Mouse (Mus musculus) neural tube, embryonic 10.5 days (tissue): ENCODE results near the gene Ppl.

Experiments used
- DNase-seq: peaks from one replicate; pipeline ENCODE4 v3.0.0-alpha.2; 2017; ENCODE audit warnings: low spot score; ENCODE audit errors: extremely low spot score

The Ppl gene

GRCm38 (mm10) chr16:5130196-5130595 is 2.0 kb downstream of the Ppl start:
- DNase-seq = no peak

- DNase-seq = no peak
Measured at GRCm38 (mm10) chr16:5123476-5123875, 8.7 kb downstream of the Ppl start.

- no peak for DNase-seq
Measured at GRCm38 (mm10) chr16:5119845-5120244, 12.4 kb downstream of the Ppl start.

- no peak for DNase-seq
Measured at GRCm38 (mm10) chr16:5119385-5119784, 12.8 kb downstream of the Ppl start.

GRCm38 (mm10) chr16:5113582-5113981 is 18.6 kb downstream of the Ppl start:
- DNase-seq = no peak

GRCm38 (mm10) chr16:5113002-5113550 is 19.1 kb downstream of the Ppl start:
- no peak for DNase-seq

GRCm38 (mm10) chr16:5111021-5111420 is 21.2 kb downstream of the Ppl start:
- DNase-seq = no peak

GRCm38 (mm10) chr16:5109877-5110276 is 22.3 kb downstream of the Ppl start:
- DNase-seq = no peak

- DNase-seq = no peak
Measured at GRCm38 (mm10) chr16:5101000-5101399, 31.2 kb downstream of the Ppl start.

GRCm38 (mm10) chr16:5096504-5096903 is 35.7 kb downstream of the Ppl start:
- no peak for DNase-seq

- DNase-seq = no peak
Measured at GRCm38 (mm10) chr16:5093285-5093684, 38.9 kb downstream of the Ppl start.

- DNase-seq = no peak
Measured at GRCm38 (mm10) chr16:5089021-5089420, 43.2 kb downstream of the Ppl start.

- DNase-seq = no peak
Measured at GRCm38 (mm10) chr16:5086179-5086578, 46.0 kb downstream of the Ppl start.

- no peak for DNase-seq
Measured at GRCm38 (mm10) chr16:5085196-5085595, 47.0 kb downstream of the Ppl start.

- DNase-seq = no peak
Measured at GRCm38 (mm10) chr16:5074341-5074740, 57.9 kb downstream of the Ppl start.

GRCm38 (mm10) chr16:5071974-5072373 is 60.2 kb downstream of the Ppl start:
- DNase-seq = no peak

GRCm38 (mm10) chr16:5070321-5070720 is 61.9 kb downstream of the Ppl start:
- no peak for DNase-seq

- DNase-seq = no peak
Measured at GRCm38 (mm10) chr16:5063472-5063871, 68.7 kb downstream of the Ppl start.

GRCm38 (mm10) chr16:5058114-5058513 is 74.1 kb downstream of the Ppl start:
- no peak for DNase-seq

GRCm38 (mm10) chr16:5050251-5051110 is 81.7 kb downstream of the Ppl start:
- DNase-seq = peak; percentile 82

GRCm38 (mm10) chr16:5049774-5050234 is 82.4 kb downstream of the Ppl start, which contains the start of the genes Glyr1 and Ubn1:
Gene Glyr1 (minus strand): TSS chr16:5049863.
Gene Ubn1 (plus strand): TSS chr16:5050057.
- DNase-seq = peak; percentile 96

GRCm38 (mm10) chr16:5049182-5049773 is 82.9 kb downstream of the Ppl start:
- DNase-seq = no peak
